Mouse (Mus musculus) B cell, adult (primary cell): ENCODE data around the gene Olfr1310. TPM values are rescaled to one million over a fixed set of nuclear protein-coding genes. Genes with fewer than 3 reads are reported as not detected.

Experiments
- total RNA-seq: library from RNA; stranded (reverse); gene quantifications from 4 replicates; pipeline ENCODE4 v1.2.4, GENCODE M21; 2023; ENCODE audit not compliant: inconsistent age

Gene Olfr1310
- not detected in 4 replicates for total RNA-seq

GRCm38 (mm10) chr2:112012608-112013007 is at the start of gene Olfr1310:
Gene Olfr1310 (minus strand): TSS chr2:112012708.

GRCm38 (mm10) chr2:112050138-112050537 is 37.6 kb upstream of the Olfr1310 start, which contains the start of gene Olfr1312:
Gene Olfr1312 (minus strand): TSS chr2:112050238.

DNA sequence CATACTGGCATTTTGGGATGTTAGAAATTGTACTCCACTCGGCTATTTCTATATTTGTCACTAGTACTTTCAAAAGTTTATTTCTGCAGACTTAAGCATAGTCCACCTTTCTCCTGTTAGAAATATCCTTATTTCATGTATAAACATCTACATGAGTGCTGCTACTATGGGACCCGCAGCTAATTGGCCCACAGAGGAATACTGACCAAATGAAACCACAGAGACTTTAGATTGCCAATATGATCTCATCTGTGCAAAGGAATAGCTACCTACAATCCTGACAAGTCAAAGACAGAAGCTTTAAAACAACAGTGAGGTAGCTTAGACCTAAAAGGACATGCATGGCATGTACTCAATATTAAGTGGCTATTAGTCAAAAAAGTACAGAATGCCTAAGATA is 11.8 kb upstream of the Olfr1310 start, which contains the start of gene Olfr1311:
TSS of gene Olfr1311 (minus strand) at position 101 of the 400 bp plus-strand sequence.

GRCm38 (mm10) chr2:111990181-111990580 is 22.3 kb downstream of the Olfr1310 start, which contains the start of gene Olfr1309:
Gene Olfr1309 (minus strand): TSS chr2:111990281.

GRCm38 (mm10) chr2:111964844-111965243 is 47.7 kb downstream of the Olfr1310 start, which contains the start of gene Olfr1308:
Gene Olfr1308 (minus strand): TSS chr2:111964944.

Other genes starting within 250 kb of the Olfr1310 start
- not detected in 4 replicates for gene Olfr1302, start 235.3 kb downstream of the Olfr1310 start, total RNA-seq
- not detected in 4 replicates for gene Olfr1303, start 192.4 kb downstream of the Olfr1310 start, total RNA-seq
- not detected in 4 replicates for gene Olfr1305, start 135.6 kb downstream of the Olfr1310 start, total RNA-seq
- not detected in 4 replicates for gene Olfr1306, start 96.4 kb downstream of the Olfr1310 start, total RNA-seq
- 0.03 TPM in 3 of 4 replicates, not detected in the other for gene Olfr1307, start 63.3 kb downstream of the Olfr1310 start, total RNA-seq
- not detected in 4 replicates for gene Olfr1308, start 47.8 kb downstream of the Olfr1310 start, total RNA-seq
- not detected in 4 replicates for gene Olfr1309, start 22.4 kb downstream of the Olfr1310 start, total RNA-seq
- gene Olfr1311, start 11.7 kb upstream of the Olfr1310 start, total RNA-seq: not detected in 4 replicates
- gene Olfr1312, start 37.5 kb upstream of the Olfr1310 start, total RNA-seq: not detected in 4 replicates
- not detected in 4 replicates for gene Olfr1313, start 65.1 kb upstream of the Olfr1310 start, total RNA-seq
- not detected in 4 replicates for gene Olfr1314, start 84.1 kb upstream of the Olfr1310 start, total RNA-seq
- gene Olfr1315-ps1, start 102.7 kb upstream of the Olfr1310 start, total RNA-seq: not detected in 4 replicates
- gene Olfr1316, start 122.3 kb upstream of the Olfr1310 start, total RNA-seq: not detected in 4 replicates
- gene Olfr1317, start 127.6 kb upstream of the Olfr1310 start, total RNA-seq: not detected in 4 replicates
- not detected in 4 replicates for gene Olfr1318, start 141.5 kb upstream of the Olfr1310 start, total RNA-seq
- gene Lpcat4, start 226.8 kb upstream of the Olfr1310 start, total RNA-seq: 7.0 to 10.3 TPM (median 9.0 TPM) in 4 replicates
- gene Nutm1, start 246.6 kb upstream of the Olfr1310 start, total RNA-seq: not detected in 4 replicates
- gene Nop10, start 249.2 kb upstream of the Olfr1310 start, total RNA-seq: 61.1 to 71.6 TPM (median 67.0 TPM) in 4 replicates